ENCODE assay signal across 11 mouse cellular contexts in the genomic region with DNA sequence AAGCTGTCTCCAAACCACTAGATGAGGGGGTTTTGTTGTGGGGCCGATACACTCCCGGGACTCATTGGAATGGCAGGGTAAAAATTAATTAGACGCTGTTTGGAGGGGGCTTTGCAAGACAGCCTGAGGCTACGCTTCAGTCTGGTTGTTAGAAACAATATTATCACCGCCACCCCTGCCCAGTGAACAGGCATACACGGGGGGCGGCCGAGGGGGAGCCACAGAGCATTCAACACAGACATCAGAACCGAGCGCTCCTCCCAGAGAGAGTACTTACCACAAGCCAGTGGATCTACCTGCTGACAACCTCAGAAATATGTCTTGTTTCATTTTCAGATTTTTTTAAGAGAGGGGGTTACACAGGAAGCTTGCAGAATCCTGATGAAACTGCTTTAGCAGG.
DNase-seq lines count a peak whose midpoint lies in the region; ATAC-seq lines count a peak whose summit lies in the region.
"Had no signal": no experiment of that assay in that cellular context is flagged by ENCODE, and none has a peak within 500 bp of the region (broad histone marks: within the 10 kb centered on the region; RNA-seq: fewer than 3 reads in every experiment).

No protein-coding gene starts in this region.

- H3K27me3 ChIP-seq in hindbrain, embryonic 10.5 days (ENCODE audit: insufficient read depth, poor library complexity, severe bottlenecking), result peaks cover 31% of the 10 kb centered on the region
- no peaks in the 10 kb centered on the region; the same call in 1 of the 2 replicates for H3K27me3 ChIP-seq in hindbrain, embryonic 14.5 days (ENCODE audit: control insufficient read depth, insufficient read depth, low read length)
- H3K27me3 ChIP-seq in embryonic facial prominence, embryonic 10.5 days (replicated peaks; ENCODE audit: low read depth, poor library complexity, severe bottlenecking), result peaks cover 40% of the 10 kb centered on the region
- no peaks in the 10 kb centered on the region for H3K27me3 ChIP-seq in midbrain, embryonic 15.5 days (replicated peaks)

- no peak overlapping the region for H3K4me3 ChIP-seq in hindbrain, embryonic 10.5 days
- H3K4me3 ChIP-seq in hindbrain, embryonic 14.5 days (replicated peaks; ENCODE audit: low read length), result no peak overlapping the region
- H3K4me3 ChIP-seq in embryonic facial prominence, embryonic 10.5 days, result no peak overlapping the region
- no peak overlapping the region for H3K4me3 ChIP-seq in midbrain, embryonic 15.5 days

- 67% methylated on average over 10 of the region's 10 CpGs for WGBS in hindbrain, embryonic 10.5 days
- 42% methylated on average over 10 of the region's 10 CpGs for WGBS in hindbrain, embryonic 14.5 days
- 50% methylated on average over 10 of the region's 10 CpGs for WGBS in embryonic facial prominence, embryonic 10.5 days
- 34% methylated on average over 10 of the region's 10 CpGs for WGBS in midbrain, embryonic 15.5 days

- H3K4me2 ChIP-seq in hindbrain, embryonic 14.5 days (replicated peaks), result no peak overlapping the region
- H3K4me2 ChIP-seq in midbrain, embryonic 15.5 days, result no peak overlapping the region

- no peak for ATAC-seq in hindbrain, embryonic 14.5 days (ENCODE audit: low FRiP score)
- peak; percentile 76 for ATAC-seq in midbrain, embryonic 15.5 days (replicated peaks)

- H3K9me3 ChIP-seq in hindbrain, embryonic 10.5 days, result no peaks in the 10 kb centered on the region
- no peaks in the 10 kb centered on the region for H3K9me3 ChIP-seq in hindbrain, embryonic 14.5 days (ENCODE audit: control insufficient read depth, low read length)
- no peaks in the 10 kb centered on the region for H3K9me3 ChIP-seq in embryonic facial prominence, embryonic 10.5 days
- H3K9me3 ChIP-seq in midbrain, embryonic 15.5 days, result no peaks in the 10 kb centered on the region

- H3K27ac ChIP-seq in hindbrain, embryonic 10.5 days, result 0 out of 2 replicates have a peak overlapping the region, but pooled peaks have one; percentile 8
- H3K27ac ChIP-seq in hindbrain, embryonic 14.5 days, result no peak overlapping the region
- peak overlapping the region; percentile 37; the same call in 1 of the 2 replicates for H3K27ac ChIP-seq in embryonic facial prominence, embryonic 10.5 days (replicated peaks)
- peak overlapping the region; percentile 34 for H3K27ac ChIP-seq in midbrain, embryonic 15.5 days

- H3K36me3 ChIP-seq in hindbrain, embryonic 10.5 days, result no peaks in the 10 kb centered on the region
- H3K36me3 ChIP-seq in hindbrain, embryonic 14.5 days (replicated peaks; ENCODE audit: control insufficient read depth, insufficient read depth), result no peaks in the 10 kb centered on the region
- no peaks in the 10 kb centered on the region for H3K36me3 ChIP-seq in embryonic facial prominence, embryonic 10.5 days (replicated peaks)
- H3K36me3 ChIP-seq in midbrain, embryonic 15.5 days (replicated peaks), result no peaks in the 10 kb centered on the region

- DNase-seq in hindbrain, embryonic 10.5 days (ENCODE audit: low spot score), result no peak
- no peak for DNase-seq in hindbrain, embryonic 14.5 days (ENCODE audit: low spot score)
- DNase-seq in embryonic facial prominence, embryonic 10.5 days (ENCODE audit: low spot score), result no peak
- DNase-seq in forelimb bud, embryonic 11.5 days (ENCODE audit: low read depth, low spot score), result peak; percentile 28
- DNase-seq in urinary bladder, postnatal 25 days (ENCODE audit: low spot score), result no peak
- no peak for DNase-seq in frontal cortex, postnatal 25 days (ENCODE audit: low spot score in 2 of 2)
- DNase-seq: cerebellum, adult 11-12 months; kidney, adult 2 months; kidney, postnatal 36 days; spleen, adult 18-20 months had no signal

- H3K9ac ChIP-seq in hindbrain, embryonic 14.5 days, result no peak overlapping the region; the same call in 1 of the 2 replicates
- H3K9ac ChIP-seq in midbrain, embryonic 15.5 days, result no peak overlapping the region

- peaks cover 18% of the 10 kb centered on the region for H3K4me1 ChIP-seq in hindbrain, embryonic 10.5 days (replicated peaks)
- H3K4me1 ChIP-seq in hindbrain, embryonic 14.5 days (replicated peaks; ENCODE audit: control insufficient read depth, insufficient read depth, low read length), result peaks cover 14% of the 10 kb centered on the region
- peaks cover 42% of the 10 kb centered on the region for H3K4me1 ChIP-seq in embryonic facial prominence, embryonic 10.5 days
- peaks cover 19% of the 10 kb centered on the region for H3K4me1 ChIP-seq in midbrain, embryonic 15.5 days
